9 mouse cellular contexts compared by ENCODE assay signal in the genomic region with DNA sequence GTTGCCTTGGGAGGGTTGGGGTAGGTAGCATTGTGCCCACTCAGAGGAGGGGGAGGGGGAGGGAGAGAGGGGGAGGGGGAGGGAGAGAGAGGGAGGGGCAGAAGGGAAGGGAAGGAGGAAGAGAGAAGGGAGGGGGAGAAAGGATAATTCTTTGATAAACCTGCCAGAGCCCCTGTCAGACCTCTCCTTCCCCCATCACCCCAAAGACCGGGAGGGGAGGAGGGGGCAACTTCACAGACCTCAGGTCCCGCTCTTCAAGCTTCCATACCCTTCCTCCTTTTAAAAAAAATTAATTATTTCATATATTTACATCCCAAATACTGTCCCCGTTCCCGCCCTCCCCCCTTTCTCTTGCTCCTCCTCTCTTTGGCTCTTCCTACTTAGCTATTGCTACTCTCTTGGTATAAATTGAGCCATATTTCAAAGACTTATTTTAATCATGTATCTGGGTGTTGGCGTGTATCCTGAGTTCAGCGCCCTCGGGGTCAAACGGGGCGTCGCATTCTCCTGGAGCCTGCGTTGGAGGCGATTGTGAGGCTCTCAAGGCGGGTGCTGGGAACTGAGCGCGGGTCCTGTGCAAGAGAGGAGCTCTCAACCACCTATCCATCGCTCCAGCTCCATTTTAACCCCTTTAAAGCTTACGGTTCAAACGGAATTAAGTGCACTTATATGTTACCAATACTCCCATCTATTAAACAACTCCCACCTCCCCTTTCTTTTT. TPM values are rescaled to one million over a fixed set of nuclear protein-coding genes. Genes with fewer than 3 reads are reported as not detected.
DNase-seq lines count a peak whose midpoint lies in the region; ATAC-seq and TF ChIP-seq lines count a peak whose summit lies in the region.
"Had no signal": no experiment of that assay in that cellular context is flagged by ENCODE, and none has a peak within 500 bp of the region (broad histone marks: within the 10 kb centered on the region; RNA-seq: fewer than 3 reads in every experiment).

No protein-coding gene starts in this region.

- no peak for ATAC-seq in forebrain, postnatal 0 days
- no peak for ATAC-seq in liver, postnatal 0 days
- no peak for ATAC-seq in megakaryocyte progenitor cell, adult 5-6 weeks (replicated peaks; ENCODE audit: poor library complexity)

- peak; percentile 93 for DNase-seq in heart, adult 11 months
- no peak for DNase-seq in heart, postnatal 25 days (ENCODE audit: low spot score)
- no peak for DNase-seq in forebrain, postnatal 0 days
- no peak for DNase-seq in liver, postnatal 0 days
- DNase-seq in thymus, adult 18-20 months: no peak
- no peak for DNase-seq in c-Kit-positive CD71-positive TER-119-positive erythroid progenitor cells, embryonic 14.5 days (ENCODE audit: low spot score)

- peak overlapping the region; percentile 84 for H3K4me3 ChIP-seq in E14TG2a.4 (replicated peaks; ENCODE audit: low read length)
- peak overlapping the region; percentile 39 for H3K4me3 ChIP-seq in forebrain, postnatal 0 days (ENCODE audit: low read depth, low read length)
- H3K4me3 ChIP-seq in liver, postnatal 0 days (ENCODE audit: low read depth, low read length): peak overlapping the region; percentile 51

- intact Hi-C loops in heart, postnatal 25 days (cut with DNase I): loop anchor here (1.0 to 5.0 kb wide), 2 partner anchors 45 to 177 kb away; a partner anchor contains a TSS

- H3K36me3 ChIP-seq in E14TG2a.4 (ENCODE audit: insufficient read depth, low read length): no peaks in the 10 kb centered on the region
- no peaks in the 10 kb centered on the region for H3K36me3 ChIP-seq in forebrain, postnatal 0 days (ENCODE audit: insufficient read depth)
- H3K36me3 ChIP-seq in liver, postnatal 0 days (replicated peaks; ENCODE audit: insufficient read depth, low read length): no peaks in the 10 kb centered on the region

- TF ChIP-seq CTCF in E14TG2a.4 (conservative IDR thresholded peaks at IDR 0.05; ENCODE audit: low read length): no peak
- no peak for TF ChIP-seq CTCF in forebrain, postnatal 0 days (IDR thresholded peaks at IDR 0.05; ENCODE audit: low read depth)
- TF ChIP-seq CTCF in liver, postnatal 0 days (IDR thresholded peaks at IDR 0.05; ENCODE audit: low read depth): no peak

- peak overlapping the region; percentile 80 for H3K27ac ChIP-seq in forebrain, postnatal 0 days (ENCODE audit: low read depth, low read length)
- peak overlapping the region; percentile 82 for H3K27ac ChIP-seq in liver, postnatal 0 days (ENCODE audit: low read depth)

- peaks cover 37% of the 10 kb centered on the region for H3K4me1 ChIP-seq in E14TG2a.4 (replicated peaks; ENCODE audit: low read depth, low read length)
- H3K4me1 ChIP-seq in forebrain, postnatal 0 days (ENCODE audit: insufficient read depth): no peaks in the 10 kb centered on the region
- H3K4me1 ChIP-seq in liver, postnatal 0 days (ENCODE audit: insufficient read depth): peaks cover 9% of the 10 kb centered on the region

- H3K9ac ChIP-seq in forebrain, postnatal 0 days: peak overlapping the region; percentile 61
- peak overlapping the region; percentile 56; the same call in 1 of the 2 replicates for H3K9ac ChIP-seq in liver, postnatal 0 days (replicated peaks)

- TF ChIP-seq EP300 in liver, postnatal 0 days (IDR thresholded peaks at IDR 0.05; ENCODE audit: low read depth): no peak

- peak overlapping the region; percentile 48 for H3K4me2 ChIP-seq in forebrain, postnatal 0 days (ENCODE audit: low read depth)
- H3K4me2 ChIP-seq in liver, postnatal 0 days (ENCODE audit: low read depth, low read length): peak overlapping the region; percentile 73

- H3K9me3 ChIP-seq in E14TG2a.4 (ENCODE audit: low read length): peaks cover 15% of the 10 kb centered on the region
- no peaks in the 10 kb centered on the region for H3K9me3 ChIP-seq in forebrain, postnatal 0 days (ENCODE audit: low read length)
- no peaks in the 10 kb centered on the region for H3K9me3 ChIP-seq in liver, postnatal 0 days (ENCODE audit: low read length)

- H3K27me3 ChIP-seq in E14TG2a.4 (ENCODE audit: insufficient read depth, low read length): peaks cover 3% of the 10 kb centered on the region; the same call in 1 of the 2 replicates
- H3K27me3 ChIP-seq in forebrain, postnatal 0 days (ENCODE audit: insufficient read depth, low read length): no peaks in the 10 kb centered on the region
- H3K27me3 ChIP-seq in liver, postnatal 0 days (ENCODE audit: insufficient read depth, low read length): no peaks in the 10 kb centered on the region
- H3K27me3 ChIP-seq: Patski had no signal

- WGBS in forebrain, postnatal 0 days: 79% methylated on average over 18 of the region's 18 CpGs
- 79% methylated on average over 18 of the region's 18 CpGs for WGBS in liver, postnatal 0 days (ENCODE audit: insufficient replicate concordance)

RNA-seq across cellular contexts. Expression of a gene that starts 34.8 kb away (rescaled TPM):
- 10 to 100 TPM; 16.5 to 17.0 TPM for total RNA-seq in heart, postnatal 25 days (2021)
- total RNA-seq in forebrain, postnatal 0 days (2014; rRNA removed): 3.4 and 11.6 TPM in 2 replicates
- 10.8 and 13.3 TPM in 2 replicates for polyA plus RNA-seq in forebrain, postnatal 0 days (2015; fragmentation: Nextera tagmentation; extraction: Ambion mirVana)
- polyA plus RNA-seq in liver, postnatal 0 days (2015; fragmentation: Nextera tagmentation; extraction: Ambion mirVana): 68.2 and 69.3 TPM in 2 replicates
- total RNA-seq in megakaryocyte progenitor cell, adult 5-6 weeks (2015): 426 and 442 TPM in 2 replicates
- total RNA-seq in megakaryocyte progenitor cell, adult 5-6 weeks (2017): 320 and 453 TPM in 2 replicates

RNA-seq across cellular contexts. Expression of a gene that starts 45.5 kb away (rescaled TPM):
- 10 to 100 TPM; 83.8 to 97.6 TPM for total RNA-seq in heart, postnatal 25 days (2021)
- 446 and 559 TPM in 2 replicates for total RNA-seq in forebrain, postnatal 0 days (2014; rRNA removed)
- polyA plus RNA-seq in forebrain, postnatal 0 days (2015; fragmentation: Nextera tagmentation; extraction: Ambion mirVana): 836 and 892 TPM in 2 replicates
- 421 and 439 TPM in 2 replicates for polyA plus RNA-seq in liver, postnatal 0 days (2015; fragmentation: Nextera tagmentation; extraction: Ambion mirVana)
- 1,237 and 1,239 TPM in 2 replicates for total RNA-seq in megakaryocyte progenitor cell, adult 5-6 weeks (2015)
- 1,041 and 1,075 TPM in 2 replicates for total RNA-seq in megakaryocyte progenitor cell, adult 5-6 weeks (2017)

RNA-seq across cellular contexts. Expression of a gene that starts 45.6 kb away (rescaled TPM):
- 10 to 100 TPM; 16.2 to 17.4 TPM for total RNA-seq in heart, postnatal 25 days (2021)
- total RNA-seq in forebrain, postnatal 0 days (2014; rRNA removed): 61.3 and 63.6 TPM in 2 replicates
- polyA plus RNA-seq in forebrain, postnatal 0 days (2015; fragmentation: Nextera tagmentation; extraction: Ambion mirVana): 37.3 and 41.8 TPM in 2 replicates
- polyA plus RNA-seq in liver, postnatal 0 days (2015; fragmentation: Nextera tagmentation; extraction: Ambion mirVana): 11.7 and 12.4 TPM in 2 replicates
- total RNA-seq in megakaryocyte progenitor cell, adult 5-6 weeks (2015): 29.8 and 39.2 TPM in 2 replicates
- 36.5 and 40.8 TPM in 2 replicates for total RNA-seq in megakaryocyte progenitor cell, adult 5-6 weeks (2017)

Comparison
In these comparisons a context has a peak if more than half of its experiments do, and no peak if none do; other contexts are left out.
1. RNA of a gene that starts 34.8 kb away (total RNA-seq): 320 to 453 TPM in megakaryocyte progenitor cell, adult 5-6 weeks; 16.5 to 17.0 TPM in heart, postnatal 25 days and 3.4 to 11.6 TPM in forebrain, postnatal 0 days; every median in the first group is over 10 times any median in the second.
2. Peak in every context shown above with its lines, with median percentiles within 50 percentile points of each other: H3K4me3 ChIP-seq.